Mouse (Mus musculus) spleen, adult 2 months (tissue): ENCODE results near the gene Efna4.

ENCODE experiments used
- CTCF ChIP-seq: fragments of 200-500 bp; IDR thresholded peaks from 2 replicates; pipeline ENCODE4 v1.5.1; 2011; ENCODE audit warnings: mild to moderate bottlenecking, inconsistent platforms; ENCODE audit not compliant: insufficient read depth, insufficient read length, insufficient replicate concordance; ENCODE audit errors: extremely low read depth
- POLR2A ChIP-seq: fragments of 200-500 bp; IDR thresholded peaks from 2 replicates; pipeline ENCODE4 v1.6.1; 2011; ENCODE audit warnings: low read depth, low read length, inconsistent platforms

DNA sequence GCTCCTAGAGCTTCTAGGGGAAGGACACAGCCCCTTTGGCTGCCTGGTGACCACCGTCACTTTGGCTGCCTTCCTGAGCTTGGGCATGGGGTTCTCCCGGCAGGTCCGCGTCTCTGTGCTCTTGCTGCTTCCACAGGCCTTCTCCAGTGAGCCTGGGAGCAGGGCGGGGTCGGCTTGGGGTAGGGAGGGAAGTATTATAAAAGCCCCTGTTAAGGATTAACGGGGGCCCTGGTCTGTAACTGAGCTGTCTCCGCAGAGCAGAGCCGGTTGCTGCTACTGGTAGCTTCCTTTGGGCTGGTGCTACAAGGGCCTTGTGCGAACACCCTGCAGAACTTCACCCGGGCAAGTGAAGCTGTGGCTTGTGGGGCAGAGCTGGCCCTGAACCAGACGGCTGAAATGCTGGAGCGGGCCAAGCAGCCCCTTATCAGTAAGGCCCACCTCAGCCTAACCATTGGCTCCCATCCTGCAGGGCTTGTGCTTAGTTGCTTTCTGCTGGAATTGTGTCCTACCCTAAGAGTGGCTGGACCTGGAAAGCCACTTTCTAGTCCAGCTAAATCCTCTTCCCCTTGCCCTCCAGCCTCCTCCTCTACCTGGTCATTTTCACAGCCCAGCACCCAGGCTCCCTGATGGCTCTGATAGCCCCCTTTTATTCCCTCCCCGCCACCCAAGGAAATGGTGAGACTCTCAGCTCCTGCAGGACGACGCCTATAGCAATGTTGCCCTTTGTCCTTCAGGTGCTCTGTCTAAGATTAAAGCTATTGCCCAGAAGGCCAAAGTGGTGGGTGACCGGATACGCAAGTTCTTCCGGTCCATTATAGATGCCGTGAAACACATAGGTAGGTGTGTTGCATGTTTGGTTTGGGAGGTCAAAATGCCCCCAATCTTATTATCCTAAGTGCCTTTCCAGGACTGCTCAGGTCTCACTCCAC, 27.9 kb upstream of the Efna4 start:
- TF ChIP-seq CTCF (no peak), POLR2A (no peak)
